ENCODE assay signal across 7 mouse cellular contexts in the genomic region with DNA sequence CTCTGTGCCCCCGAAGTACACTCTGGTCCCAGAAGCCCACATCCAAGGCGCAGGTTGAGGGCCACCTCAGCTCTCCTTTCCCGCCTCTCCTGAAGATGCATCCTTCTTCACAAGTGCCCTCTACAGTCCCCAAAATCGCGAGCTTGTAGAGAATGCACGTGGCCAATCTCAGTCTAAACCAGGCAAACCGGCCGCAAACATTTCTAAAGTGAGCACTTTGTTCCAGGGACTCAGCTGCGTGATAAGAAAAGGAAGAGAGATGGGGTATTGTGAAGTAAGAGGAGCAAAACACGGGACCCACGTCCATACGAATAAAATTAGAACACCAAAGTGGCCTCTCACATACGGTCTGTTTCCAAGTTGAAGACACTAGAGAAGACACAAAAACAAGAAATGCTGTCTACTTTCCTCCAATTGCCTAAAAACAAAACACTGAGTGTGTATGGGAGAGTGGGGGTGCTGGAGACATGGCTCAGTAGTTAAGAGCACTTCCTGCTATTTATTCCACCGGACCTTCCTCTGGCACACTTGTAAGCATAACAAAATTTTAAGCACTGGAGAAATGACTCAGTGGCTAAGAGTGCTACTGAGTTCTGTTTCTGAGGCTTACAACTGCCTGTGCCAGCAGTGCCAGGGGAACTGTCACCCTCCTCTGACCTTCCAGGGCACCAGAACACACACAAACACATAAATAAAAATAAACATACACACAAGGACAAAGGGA. TPM values are rescaled to one million over a fixed set of nuclear protein-coding genes. Genes with fewer than 3 reads are reported as not detected.
A peak's percentile ranks its signal among the peaks of the same experiment; 100 is the strongest.
DNase-seq lines count a peak whose midpoint lies in the region; ATAC-seq and TF ChIP-seq lines count a peak whose summit lies in the region.

No protein-coding gene starts in this region.

- peaks cover 18% of the 10 kb centered on the region for H3K36me3 ChIP-seq in forebrain, embryonic 13.5 days (ENCODE audit: poor library complexity, severe bottlenecking)
- H3K36me3 ChIP-seq in liver, embryonic 15.5 days (replicated peaks) = peaks cover 17% of the 10 kb centered on the region
- no peaks in the 10 kb centered on the region for H3K36me3 ChIP-seq in stomach, postnatal 0 days (ENCODE audit: control insufficient read depth, insufficient read depth, low read length)

- 6% methylated on average over 14 of the region's 14 CpGs for WGBS in forebrain, embryonic 13.5 days
- 4% methylated on average over 14 of the region's 14 CpGs for WGBS in liver, embryonic 15.5 days (ENCODE audit: insufficient replicate concordance)
- 4% methylated on average over 14 of the region's 14 CpGs for WGBS in stomach, postnatal 0 days

- no peaks in the 10 kb centered on the region for H3K27me3 ChIP-seq in forebrain, embryonic 13.5 days
- peaks cover 9% of the 10 kb centered on the region; the same call in 1 of the 2 replicates for H3K27me3 ChIP-seq in liver, embryonic 15.5 days
- H3K27me3 ChIP-seq in stomach, postnatal 0 days (ENCODE audit: control insufficient read depth, insufficient read depth, low read length) = no peaks in the 10 kb centered on the region

- H3K4me1 ChIP-seq in forebrain, embryonic 13.5 days = peaks cover 33% of the 10 kb centered on the region
- peaks cover 62% of the 10 kb centered on the region for H3K4me1 ChIP-seq in liver, embryonic 15.5 days (replicated peaks)
- H3K4me1 ChIP-seq in stomach, postnatal 0 days (replicated peaks; ENCODE audit: control insufficient read depth, insufficient read depth) = no peaks in the 10 kb centered on the region

- ATAC-seq in forebrain, embryonic 13.5 days = no peak
- ATAC-seq in liver, embryonic 15.5 days (ENCODE audit: insufficient read depth) = no peak
- no peak; the same call in none of the 2 replicates for ATAC-seq in stomach, postnatal 0 days (ENCODE audit: low FRiP score, low TSS enrichment)

- peak overlapping the region; percentile 95 for H3K9ac ChIP-seq in forebrain, embryonic 13.5 days
- H3K9ac ChIP-seq in liver, embryonic 15.5 days = peak overlapping the region; percentile 80
- H3K9ac ChIP-seq in stomach, postnatal 0 days (ENCODE audit: low read length) = peak overlapping the region; percentile 89

- H3K27ac ChIP-seq in forebrain, embryonic 13.5 days = peak overlapping the region; percentile 93
- peak overlapping the region; percentile 90 for H3K27ac ChIP-seq in liver, embryonic 15.5 days (replicated peaks)
- peak overlapping the region; percentile 94 for H3K27ac ChIP-seq in stomach, postnatal 0 days (replicated peaks)

- TF ChIP-seq CTCF in stomach, postnatal 0 days (IDR thresholded peaks at IDR 0.05; ENCODE audit: low read depth) = no peak; the same call in 1 of the 2 replicates

- DNase-seq in spleen, postnatal 36 days (ENCODE audit: low spot score in 2 of 2) = peak; percentile 12 to 15
- no peak for DNase-seq in spleen, postnatal 4 days (ENCODE audit: low spot score in 2 of 2)
- DNase-seq in stomach, postnatal 0 days (ENCODE audit: low spot score) = no peak
- DNase-seq in urinary bladder, adult 2 months (ENCODE audit: low spot score) = no peak
- no peak for DNase-seq in spleen, postnatal 14 days (ENCODE audit: low spot score in 2 of 2)

- TF ChIP-seq EP300 in stomach, postnatal 0 days (optimal IDR thresholded peaks at IDR 0.05) = no peak

- no peaks in the 10 kb centered on the region for H3K9me3 ChIP-seq in forebrain, embryonic 13.5 days (replicated peaks)
- no peaks in the 10 kb centered on the region for H3K9me3 ChIP-seq in liver, embryonic 15.5 days (replicated peaks)
- no peaks in the 10 kb centered on the region for H3K9me3 ChIP-seq in stomach, postnatal 0 days (ENCODE audit: control insufficient read depth, low read length)

- peak overlapping the region; percentile 86 for H3K4me2 ChIP-seq in forebrain, embryonic 13.5 days
- H3K4me2 ChIP-seq in liver, embryonic 15.5 days = peak overlapping the region; percentile 97
- H3K4me2 ChIP-seq in stomach, postnatal 0 days (replicated peaks; ENCODE audit: low read depth) = peak overlapping the region; percentile 65

- H3K4me3 ChIP-seq in forebrain, embryonic 13.5 days = peak overlapping the region; percentile 97
- H3K4me3 ChIP-seq in liver, embryonic 15.5 days (replicated peaks) = peak overlapping the region; percentile 94
- H3K4me3 ChIP-seq in stomach, postnatal 0 days (ENCODE audit: low read depth, low read length) = peak overlapping the region; percentile 94

RNA-seq across cellular contexts. Expression of a gene that starts 0.5 kb away (rescaled TPM):
- polyA plus RNA-seq in forebrain, embryonic 13.5 days (2015; fragmentation: Nextera tagmentation; extraction: Ambion mirVana) = 97.5 and 106 TPM in 2 replicates
- 58.6 and 66.3 TPM in 2 replicates for polyA plus RNA-seq in liver, embryonic 15.5 days (2015; fragmentation: Nextera tagmentation; extraction: Ambion mirVana)
- 93.8 and 94.8 TPM in 2 replicates for polyA plus RNA-seq in stomach, postnatal 0 days (2015; fragmentation: Nextera tagmentation; extraction: Ambion mirVana)
- 91.2 and 102 TPM in 2 replicates for polyA plus RNA-seq in urinary bladder, adult 2 months (2012; rRNA removed)

RNA-seq across cellular contexts. Expression of a gene that starts 6.6 kb away (rescaled TPM):
- polyA plus RNA-seq in forebrain, embryonic 13.5 days (2015; fragmentation: Nextera tagmentation; extraction: Ambion mirVana) = 354 and 375 TPM in 2 replicates
- polyA plus RNA-seq in liver, embryonic 15.5 days (2015; fragmentation: Nextera tagmentation; extraction: Ambion mirVana) = 19.1 and 20.8 TPM in 2 replicates
- polyA plus RNA-seq in stomach, postnatal 0 days (2015; fragmentation: Nextera tagmentation; extraction: Ambion mirVana) = 44.6 and 47.2 TPM in 2 replicates
- 55.8 and 74.2 TPM in 2 replicates for polyA plus RNA-seq in urinary bladder, adult 2 months (2012; rRNA removed)

RNA-seq across cellular contexts. Expression of a gene that starts 26.3 kb away (rescaled TPM):
- 791 and 827 TPM in 2 replicates for polyA plus RNA-seq in forebrain, embryonic 13.5 days (2015; fragmentation: Nextera tagmentation; extraction: Ambion mirVana)
- 251 and 306 TPM in 2 replicates for polyA plus RNA-seq in liver, embryonic 15.5 days (2015; fragmentation: Nextera tagmentation; extraction: Ambion mirVana)
- 242 and 277 TPM in 2 replicates for polyA plus RNA-seq in stomach, postnatal 0 days (2015; fragmentation: Nextera tagmentation; extraction: Ambion mirVana)
- 87.2 and 143 TPM in 2 replicates for polyA plus RNA-seq in urinary bladder, adult 2 months (2012; rRNA removed)

RNA-seq across cellular contexts. Expression of a gene that starts 29.0 kb away (rescaled TPM):
- 0.35 and 0.43 TPM in 2 replicates for polyA plus RNA-seq in forebrain, embryonic 13.5 days (2015; fragmentation: Nextera tagmentation; extraction: Ambion mirVana)
- not detected in 2 replicates for polyA plus RNA-seq in liver, embryonic 15.5 days (2015; fragmentation: Nextera tagmentation; extraction: Ambion mirVana)
- not detected in 2 replicates for polyA plus RNA-seq in stomach, postnatal 0 days (2015; fragmentation: Nextera tagmentation; extraction: Ambion mirVana)
- polyA plus RNA-seq in urinary bladder, adult 2 months (2012; rRNA removed) = 0.28 and 1.0 TPM in 2 replicates

RNA-seq across cellular contexts. Expression of a gene that starts 32.0 kb away (rescaled TPM):
- 128 and 142 TPM in 2 replicates for polyA plus RNA-seq in forebrain, embryonic 13.5 days (2015; fragmentation: Nextera tagmentation; extraction: Ambion mirVana)
- polyA plus RNA-seq in liver, embryonic 15.5 days (2015; fragmentation: Nextera tagmentation; extraction: Ambion mirVana) = 62.9 and 65.2 TPM in 2 replicates
- polyA plus RNA-seq in stomach, postnatal 0 days (2015; fragmentation: Nextera tagmentation; extraction: Ambion mirVana) = 72.1 and 74.8 TPM in 2 replicates
- 30.8 and 35.3 TPM in 2 replicates for polyA plus RNA-seq in urinary bladder, adult 2 months (2012; rRNA removed)

Comparison
In these comparisons a context has a peak if more than half of its experiments do, and no peak if none do; other contexts are left out.
1. DNase-seq: peak in spleen, postnatal 36 days (2 of 2); none in spleen, postnatal 4 days (0 of 2), stomach, postnatal 0 days (single experiment), urinary bladder, adult 2 months (single experiment) and spleen, postnatal 14 days (0 of 2).
2. Peak in every context shown above with its lines, with median percentiles within 50 percentile points of each other: H3K27ac ChIP-seq, H3K4me2 ChIP-seq, H3K4me3 ChIP-seq and H3K9ac ChIP-seq.